Mouse (Mus musculus) T-helper 17 cell (primary cell): ENCODE results near the gene Tubb3.
"Not testable (repeated sequence)": the region's sequence is repeated elsewhere in the genome, so short reads cannot be mapped to it uniquely, and the experiment has no call there.

ENCODE experiments used
- in situ Hi-C, 2 experiments: fragments of 300-600 bp; cut with MboI, MseI; formaldehyde crosslinking; loops; 1 replicate in 1 of 2; 2 replicates in 1 of 2; pipeline ENCODE4 v1.15.1; 2025; ENCODE audit warnings: high pct_unique_total_duplicates in 2 of 2

Gene Tubb3

GRCm38 (mm10) chr8:123431616-123432365 lies 20.6 kb downstream of the Tubb3 start:
- in situ Hi-C loops: no loop called here

- in situ Hi-C loops: no loop called here
These were observed 21.2 kb downstream of the Tubb3 start for GRCm38 (mm10) chr8:123432381-123432780.

GRCm38 (mm10) chr8:123433241-123433974 lies 22.2 kb downstream of the Tubb3 start:
- in situ Hi-C loops: not testable (repeated sequence)

GRCm38 (mm10) chr8:123441788-123442187 lies 30.6 kb downstream of the Tubb3 start:
- in situ Hi-C loops: no loop called here

- in situ Hi-C loops: no loop called here
These were observed 31.1 kb downstream of the Tubb3 start for GRCm38 (mm10) chr8:123442351-123442750.

GRCm38 (mm10) chr8:123442871-123443575 lies 31.8 kb downstream of the Tubb3 start:
- in situ Hi-C loops: no loop called here

- in situ Hi-C loops: no loop called here
These were observed 32.3 kb downstream of the Tubb3 start for GRCm38 (mm10) chr8:123443576-123443921.

- in situ Hi-C loops: no loop called here
These were observed 32.9 kb downstream of the Tubb3 start for GRCm38 (mm10) chr8:123444131-123444530.

GRCm38 (mm10) chr8:123445981-123446380 lies 34.8 kb downstream of the Tubb3 start:
- in situ Hi-C loops: no loop called here

GRCm38 (mm10) chr8:123446799-123447198 lies 35.6 kb downstream of the Tubb3 start:
- in situ Hi-C loops: no loop called here

- in situ Hi-C loops: no loop called here
These were observed 39.6 kb downstream of the Tubb3 start for GRCm38 (mm10) chr8:123450783-123451182.

- in situ Hi-C loops: not testable (repeated sequence)
These were observed 40.5 kb downstream of the Tubb3 start for GRCm38 (mm10) chr8:123451747-123452146.

- in situ Hi-C loops: no loop called here
These were observed 40.9 kb downstream of the Tubb3 start for GRCm38 (mm10) chr8:123452149-123452548.

GRCm38 (mm10) chr8:123453291-123453690 lies 42.1 kb downstream of the Tubb3 start:
- in situ Hi-C loops: no loop called here

GRCm38 (mm10) chr8:123453951-123454350 lies 42.7 kb downstream of the Tubb3 start:
- in situ Hi-C loops: no loop called here

- in situ Hi-C loops: no loop called here
These were observed 43.3 kb downstream of the Tubb3 start for GRCm38 (mm10) chr8:123454559-123454958.

GRCm38 (mm10) chr8:123463651-123464050 lies 52.4 kb downstream of the Tubb3 start:
- in situ Hi-C loops: no loop called here

GRCm38 (mm10) chr8:123467476-123467875 lies 56.3 kb downstream of the Tubb3 start:
- in situ Hi-C loops: no loop called here
